Mouse (Mus musculus) bone marrow macrophage, adult 2 months (primary cell): ENCODE measurements at regions not wholly inside any gene's neighbourhood (a gene's known extent, or its start where the extent isn't known, plus 50 kb on each side); places are given as distances from the start of the nearest gene placed in this dataset.

ENCODE experiments used
- CTCF ChIP-seq: IDR thresholded peaks from 2 replicates; pipeline ENCODE4 v1.5.1; 2012; ENCODE audit warnings: low read depth, mild to moderate bottlenecking, low read length, moderate library complexity
- POLR2A ChIP-seq: IDR thresholded peaks from 2 replicates; pipeline ENCODE4 v1.6.1; 2012; ENCODE audit warnings: mild to moderate bottlenecking, low read depth, low read length, borderline replicate concordance

DNA sequence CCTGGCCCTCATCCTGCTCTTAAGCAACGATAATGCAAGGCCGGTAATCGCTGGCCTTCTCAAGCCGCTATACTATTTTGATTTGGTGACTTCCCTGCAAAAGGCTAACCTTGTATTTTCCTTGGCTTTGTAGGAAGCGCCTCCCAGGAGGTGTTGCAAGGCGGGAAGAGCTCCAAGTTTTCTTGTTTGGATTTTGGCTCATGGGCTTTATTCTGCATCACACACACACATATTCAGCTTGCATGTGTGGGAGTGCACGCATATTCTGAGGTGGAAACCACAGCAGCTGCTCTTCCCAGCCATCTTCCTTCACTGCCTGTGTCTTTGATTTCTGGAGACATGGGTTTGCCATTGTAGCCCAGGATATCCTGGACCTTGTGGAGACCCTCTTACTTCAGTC is 57.8 kb upstream of the Card11 start:
- no peak; the same call in 1 of the 2 replicates for TF ChIP-seq CTCF
- TF ChIP-seq POLR2A, result no peak
